Mouse (Mus musculus): ENCODE data around the gene Tec. TPM values are rescaled to one million over a fixed set of nuclear protein-coding genes. Genes with fewer than 3 reads are reported as not detected.
"Not testable (repeated sequence)": the region's sequence is repeated elsewhere in the genome, so short reads cannot be mapped to it uniquely, and the experiment has no call there.

Gene Tec
- polyA plus RNA-seq, 1 experiment from 2014 or later = 3.3 TPM

GRCm38 (mm10) chr5:72820036-72820640, 48.1 kb downstream of the Tec start:
- H3K4me3 ChIP-seq (ENCODE audit: low read depth, low read length) = no peak overlapping the region
- DNase-seq (ENCODE audit: low spot score, missing footprints) (peak; percentile 73), ATAC-seq (ENCODE audit: low FRiP score) (no peak)
- no peaks in the 10 kb centered on the region for H3K36me3 ChIP-seq (ENCODE audit: control insufficient read depth, insufficient read depth, low read length)
- H3K9me3 ChIP-seq (ENCODE audit: control insufficient read depth, low read length) = no peaks in the 10 kb centered on the region
- H3K27me3 ChIP-seq (ENCODE audit: control insufficient read depth, insufficient read depth, low read length) = no peaks in the 10 kb centered on the region
- H3K4me2 ChIP-seq = no peak overlapping the region
- H3K27ac ChIP-seq (ENCODE audit: low read depth, low read length) = no peak overlapping the region
- H3K4me1 ChIP-seq (ENCODE audit: control insufficient read depth, insufficient read depth, low read length) = no peaks in the 10 kb centered on the region
- 86% methylated on average over 8 of the region's 8 CpGs for WGBS
- H3K9ac ChIP-seq (ENCODE audit: low read length) = no peak overlapping the region

GRCm38 (mm10) chr5:72818513-72819180, 49.6 kb downstream of the Tec start:
- Histone ChIP-seq H3K4me1 (ENCODE audit: control insufficient read depth, insufficient read depth, low read length) (no peaks in the 10 kb centered on the region), H3K9ac (ENCODE audit: low read length) (no peak overlapping the region), H3K9me3 (ENCODE audit: control insufficient read depth, low read length) (no peaks in the 10 kb centered on the region), H3K4me3 (ENCODE audit: low read depth, low read length) (no peak overlapping the region), H3K36me3 (ENCODE audit: control insufficient read depth, insufficient read depth, low read length) (no peaks in the 10 kb centered on the region), H3K27me3 (ENCODE audit: control insufficient read depth, insufficient read depth, low read length) (no peaks in the 10 kb centered on the region), H3K27ac (ENCODE audit: low read depth, low read length) (no peak overlapping the region), H3K4me2 (no peak overlapping the region)
- DNase-seq (ENCODE audit: low spot score, missing footprints) = peak; percentile 71
- whole genome bisulfite sequencing = 85% methylated on average over 5 of the region's 5 CpGs
- no peak for ATAC-seq (ENCODE audit: low FRiP score)

GRCm38 (mm10) chr5:72817523-72818091, 50.7 kb downstream of the Tec start:
- Histone ChIP-seq H3K27me3 (ENCODE audit: control insufficient read depth, insufficient read depth, low read length) (no peaks in the 10 kb centered on the region), H3K9ac (ENCODE audit: low read length) (no peak overlapping the region), H3K9me3 (ENCODE audit: control insufficient read depth, low read length) (no peaks in the 10 kb centered on the region), H3K4me2 (no peak overlapping the region), H3K4me3 (ENCODE audit: low read depth, low read length) (no peak overlapping the region), H3K4me1 (ENCODE audit: control insufficient read depth, insufficient read depth, low read length) (no peaks in the 10 kb centered on the region), H3K27ac (ENCODE audit: low read depth, low read length) (no peak overlapping the region), H3K36me3 (ENCODE audit: control insufficient read depth, insufficient read depth, low read length) (no peaks in the 10 kb centered on the region)
- ATAC-seq (ENCODE audit: low FRiP score) (no peak), DNase-seq (ENCODE audit: low spot score, missing footprints) (peak; percentile 85)
- 35% methylated on average over 10 of the region's 10 CpGs for WGBS

- DNase-seq (ENCODE audit: low spot score, missing footprints) = peak; percentile 77
- ATAC-seq (ENCODE audit: low FRiP score) = not testable (repeated sequence)
Observed at GRCm38 (mm10) chr5:72816960-72817359, 51.3 kb downstream of the Tec start.

GRCm38 (mm10) chr5:72816491-72816890, 51.8 kb downstream of the Tec start:
- Histone ChIP-seq H3K36me3 (ENCODE audit: control insufficient read depth, insufficient read depth, low read length) (no peaks in the 10 kb centered on the region), H3K4me1 (ENCODE audit: control insufficient read depth, insufficient read depth, low read length) (no peaks in the 10 kb centered on the region), H3K27ac (ENCODE audit: low read depth, low read length) (no peak overlapping the region), H3K4me3 (ENCODE audit: low read depth, low read length) (no peak overlapping the region), H3K9me3 (ENCODE audit: control insufficient read depth, low read length) (no peaks in the 10 kb centered on the region), H3K9ac (ENCODE audit: low read length) (no peak overlapping the region), H3K27me3 (ENCODE audit: control insufficient read depth, insufficient read depth, low read length) (no peaks in the 10 kb centered on the region), H3K4me2 (no peak overlapping the region)
- DNase-seq (ENCODE audit: low spot score, missing footprints) (no peak), ATAC-seq (ENCODE audit: low FRiP score) (no peak)
- 40% methylated on average over 2 of the region's 2 CpGs for WGBS

More at GRCm38 (mm10) chr5:72816960-72817359, 51.3 kb downstream of the Tec start:
- 65% methylated on average over 7 of the region's 7 CpGs for WGBS
- H3K4me2 ChIP-seq; H3K27me3 ChIP-seq (ENCODE audit: control insufficient read depth, insufficient read depth, low read length); H3K27ac ChIP-seq (ENCODE audit: low read depth, low read length); H3K9ac ChIP-seq (ENCODE audit: low read length); H3K4me3 ChIP-seq (ENCODE audit: low read depth, low read length); H3K4me1 ChIP-seq (ENCODE audit: control insufficient read depth, insufficient read depth, low read length); H3K36me3 ChIP-seq (ENCODE audit: control insufficient read depth, insufficient read depth, low read length); H3K9me3 ChIP-seq (ENCODE audit: control insufficient read depth, low read length): not testable (repeated sequence)

- no peaks in the 10 kb centered on the region for H3K36me3 ChIP-seq (ENCODE audit: control insufficient read depth, insufficient read depth, low read length)
- 91% methylated on average over 1 of the region's 1 CpGs for WGBS
- no peaks in the 10 kb centered on the region for H3K27me3 ChIP-seq (ENCODE audit: control insufficient read depth, insufficient read depth, low read length)
- H3K27ac ChIP-seq (ENCODE audit: low read depth, low read length) = no peak overlapping the region
- H3K4me1 ChIP-seq (ENCODE audit: control insufficient read depth, insufficient read depth, low read length) = no peaks in the 10 kb centered on the region
- no peak overlapping the region for H3K9ac ChIP-seq (ENCODE audit: low read length)
- ATAC-seq (ENCODE audit: low FRiP score) = no peak
- no peak overlapping the region for H3K4me3 ChIP-seq (ENCODE audit: low read depth, low read length)
- H3K4me2 ChIP-seq = no peak overlapping the region
- DNase-seq (ENCODE audit: low spot score, missing footprints) = peak; percentile 81
- no peaks in the 10 kb centered on the region for H3K9me3 ChIP-seq (ENCODE audit: control insufficient read depth, low read length)
Observed at GRCm38 (mm10) chr5:72816046-72816445, 52.2 kb downstream of the Tec start.

GRCm38 (mm10) chr5:72815361-72815760, 52.9 kb downstream of the Tec start:
- no peak overlapping the region for H3K27ac ChIP-seq (ENCODE audit: low read depth, low read length)
- H3K4me3 ChIP-seq (ENCODE audit: low read depth, low read length) = no peak overlapping the region
- H3K27me3 ChIP-seq (ENCODE audit: control insufficient read depth, insufficient read depth, low read length) = no peaks in the 10 kb centered on the region
- 87% methylated on average over 6 of the region's 6 CpGs for WGBS
- H3K9ac ChIP-seq (ENCODE audit: low read length) = no peak overlapping the region
- ATAC-seq (ENCODE audit: low FRiP score) = no peak
- peak; percentile 69 for DNase-seq (ENCODE audit: low spot score, missing footprints)
- no peaks in the 10 kb centered on the region for H3K36me3 ChIP-seq (ENCODE audit: control insufficient read depth, insufficient read depth, low read length)
- H3K4me1 ChIP-seq (ENCODE audit: control insufficient read depth, insufficient read depth, low read length) = no peaks in the 10 kb centered on the region
- H3K9me3 ChIP-seq (ENCODE audit: control insufficient read depth, low read length) = no peaks in the 10 kb centered on the region
- H3K4me2 ChIP-seq = no peak overlapping the region

- H3K27me3 ChIP-seq (ENCODE audit: control insufficient read depth, insufficient read depth, low read length) = no peaks in the 10 kb centered on the region
- ATAC-seq (ENCODE audit: low FRiP score) (no peak), DNase-seq (ENCODE audit: low spot score, missing footprints) (peak; percentile 84)
- no peak overlapping the region for H3K4me2 ChIP-seq
- H3K27ac ChIP-seq (ENCODE audit: low read depth, low read length) = no peak overlapping the region
- H3K4me1 ChIP-seq (ENCODE audit: control insufficient read depth, insufficient read depth, low read length) = 0 out of 2 replicates have a peak, but pooled peaks cover 3% of the 10 kb centered on the region
- 87% methylated on average over 5 of the region's 5 CpGs for WGBS
- H3K36me3 ChIP-seq (ENCODE audit: control insufficient read depth, insufficient read depth, low read length) = no peaks in the 10 kb centered on the region
- H3K4me3 ChIP-seq (ENCODE audit: low read depth, low read length) = no peak overlapping the region
- no peak overlapping the region for H3K9ac ChIP-seq (ENCODE audit: low read length)
- H3K9me3 ChIP-seq (ENCODE audit: control insufficient read depth, low read length) = no peaks in the 10 kb centered on the region; the same call in 1 of the 2 replicates
Observed at GRCm38 (mm10) chr5:72814072-72814471, 54.2 kb downstream of the Tec start.

GRCm38 (mm10) chr5:72812908-72813307, 55.4 kb downstream of the Tec start:
- H3K36me3 ChIP-seq (ENCODE audit: control insufficient read depth, insufficient read depth, low read length) = no peaks in the 10 kb centered on the region
- 59% methylated on average over 5 of the region's 5 CpGs for WGBS

More at GRCm38 (mm10) chr5:72812908-72813307, 55.4 kb downstream of the Tec start:
- no peak overlapping the region for H3K27ac ChIP-seq (ENCODE audit: low read depth, low read length)
- DNase-seq (ENCODE audit: low spot score, missing footprints) (peak; percentile 44), ATAC-seq (ENCODE audit: low FRiP score) (no peak)
- no peak overlapping the region for H3K9ac ChIP-seq (ENCODE audit: low read length)
- no peaks in the 10 kb centered on the region; the same call in 1 of the 2 replicates for H3K9me3 ChIP-seq (ENCODE audit: control insufficient read depth, low read length)
- H3K4me1 ChIP-seq (ENCODE audit: control insufficient read depth, insufficient read depth, low read length) = 0 out of 2 replicates have a peak, but pooled peaks cover 3% of the 10 kb centered on the region
- H3K4me2 ChIP-seq = no peak overlapping the region
- no peaks in the 10 kb centered on the region for H3K27me3 ChIP-seq (ENCODE audit: control insufficient read depth, insufficient read depth, low read length)
- no peak overlapping the region for H3K4me3 ChIP-seq (ENCODE audit: low read depth, low read length)
